11 mouse cellular contexts compared by ENCODE assay signal in genomic region chr11:43495532-43495931, GRCm38 (mm10). TPM values are rescaled to one million over a fixed set of nuclear protein-coding genes. Genes with fewer than 3 reads are reported as not detected.
DNase-seq lines count a peak whose midpoint lies in the region; TF ChIP-seq lines count a peak whose summit lies in the region.
"Had no signal": no experiment of that assay in that cellular context is flagged by ENCODE, and none has a peak within 500 bp of the region (broad histone marks: within the 10 kb centered on the region; RNA-seq: fewer than 3 reads in every experiment).

No protein-coding gene starts in this region.

- no peak for TF ChIP-seq CTCF in gastrocnemius, adult 2 months (IDR thresholded peaks at IDR 0.05)

- H3K27ac ChIP-seq in gastrocnemius, adult 2 months, result no peak overlapping the region
- H3K27ac ChIP-seq: stomach, embryonic 15.5 days had no signal

- intact Hi-C loops in gastrocnemius, adult 2 months (cut with DNase I), result loop anchor here (10.0 kb wide), 2 partner anchors 119 to 249 kb away; partner anchors contain the start of gene Ttc1

- peak; percentile 64 for DNase-seq in gastrocnemius, adult 2 months
- no peak for DNase-seq in gastrocnemius, adult 18-20 months (ENCODE audit: low spot score)
- DNase-seq in retina, postnatal 1 day, result peak; percentile 42
- no peak for DNase-seq in retina, embryonic 14.5 days (ENCODE audit: low spot score)
- DNase-seq in heart, postnatal 4 days, result peak; percentile 79
- peak; percentile 75 for DNase-seq in right cerebral cortex, postnatal 14 days
- no peak for DNase-seq in thymus, adult 18-20 months
- DNase-seq in neural tube, embryonic 10.5 days (ENCODE audit: extremely low spot score, low spot score), result no peak

- no peak overlapping the region for H3K4me3 ChIP-seq in gastrocnemius, adult 2 months
- H3K4me3 ChIP-seq: megakaryocyte, embryonic 14.5 days; stomach, embryonic 15.5 days had no signal

RNA-seq across cellular contexts. Expression of gene C1qtnf2, which starts 21.5 kb away (rescaled TPM):
- total RNA-seq in gastrocnemius, adult 2 months (2021), result 1 to 10 TPM; 1.8 to 3.6 TPM
- 1 to 10 TPM; 1.8 to 3.0 TPM for total RNA-seq in gastrocnemius, adult 18-20 months (2021)
- total RNA-seq in heart, postnatal 4 days (2021), result 10 to 100 TPM; 10.5 to 13.2 TPM
- total RNA-seq: CH12.LX had no signal

RNA-seq across cellular contexts. Expression of gene Ccnjl, which starts 33.1 kb away (rescaled TPM):
- under 1 TPM in 1 of 2 experiments, not detected in 1; 0.33 TPM for total RNA-seq in gastrocnemius, adult 2 months (2021)
- not detected for total RNA-seq in gastrocnemius, adult 18-20 months (2021)
- 10 to 100 TPM; 10.4 to 12.0 TPM for total RNA-seq in heart, postnatal 4 days (2021)
- total RNA-seq: CH12.LX had no signal

Comparison
In these comparisons a context has a peak if more than half of its experiments do, and no peak if none do; other contexts are left out.
1. DNase-seq: peak in gastrocnemius, adult 2 months (single experiment), retina, postnatal 1 day (single experiment), heart, postnatal 4 days (single experiment) and right cerebral cortex, postnatal 14 days (single experiment); none in gastrocnemius, adult 18-20 months (single experiment), retina, embryonic 14.5 days (single experiment), thymus, adult 18-20 months (0 of 2) and neural tube, embryonic 10.5 days (single experiment).
2. RNA of gene Ccnjl, which starts 33.1 kb away (total RNA-seq): 10.4 to 12.0 TPM in heart, postnatal 4 days; 0.33 TPM in gastrocnemius, adult 2 months and not detected in gastrocnemius, adult 18-20 months; every median in the first group is over 4 times any median in the second.